In the genomic region with DNA sequence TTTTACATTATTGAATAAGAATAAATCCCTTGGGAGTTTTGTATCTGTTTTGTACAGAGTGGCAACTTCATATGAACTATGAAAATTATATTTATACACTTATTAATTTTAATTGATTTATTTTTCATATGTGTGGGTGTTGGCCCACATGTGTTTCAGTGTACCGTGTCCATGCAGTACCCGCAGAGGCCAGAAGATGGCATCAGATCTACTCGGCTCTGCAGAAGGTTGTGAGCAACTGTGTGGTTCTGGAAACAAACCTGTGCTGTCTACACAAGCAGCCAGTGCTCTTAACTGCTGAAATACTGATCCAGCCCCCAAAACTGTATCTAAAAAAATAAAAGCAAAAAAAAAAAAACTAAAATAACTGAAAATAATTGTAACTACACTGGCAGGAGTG, we compare ENCODE assay signal across 8 mouse cellular contexts. TPM values are rescaled to one million over a fixed set of nuclear protein-coding genes. Genes with fewer than 3 reads are reported as not detected.
A peak's percentile ranks its signal among the peaks of the same experiment; 100 is the strongest.
DNase-seq lines count a peak whose midpoint lies in the region; ATAC-seq and TF ChIP-seq lines count a peak whose summit lies in the region.
"Had no signal": no experiment of that assay in that cellular context is flagged by ENCODE, and none has a peak within 500 bp of the region (broad histone marks: within the 10 kb centered on the region; RNA-seq: fewer than 3 reads in every experiment).

No protein-coding gene starts in this region.

- peak; percentile 30 to 61; a peak in 3 of 4 replicates for TF ChIP-seq CTCF in CH12.LX (conservative IDR thresholded peaks at IDR 0.05 in 1 of 2, IDR thresholded peaks at IDR 0.05 in 1 of 2; ENCODE audit: low read depth in 2 of 2, low read length in 2 of 2)

- H3K27me3 ChIP-seq in CH12.LX (replicated peaks), result no peaks in the 10 kb centered on the region
- H3K27me3 ChIP-seq: liver, embryonic 15.5 days had no signal

- H3K4me2 ChIP-seq in CH12.LX (ENCODE audit: insufficient read depth, low read depth, poor library complexity, severe bottlenecking), result no peak overlapping the region
- H3K4me2 ChIP-seq: liver, embryonic 15.5 days had no signal

- DNase-seq in CH12.LX (ENCODE audit: extremely low read depth), result peak; percentile 57
- DNase-seq in NIH3T3 (ENCODE audit: low read depth), result peak; percentile 72
- peak; percentile 63 to 68 for DNase-seq in cerebellum, postnatal 36 days
- DNase-seq in gastrocnemius, postnatal 36 days, result peak; percentile 16 to 46
- DNase-seq in layer of hippocampus, postnatal 25 days (ENCODE audit: extremely low spot score in 1 of 2, low spot score in 1 of 2), result peak; percentile 37 to 80
- peak; percentile 31 to 71 for DNase-seq in spleen, postnatal 10 days (ENCODE audit: low spot score in 2 of 2)

- peak; percentile 41 for TF ChIP-seq RAD21 in CH12.LX (IDR thresholded peaks at IDR 0.05; ENCODE audit: low read depth, low read length)

- H3K36me3 ChIP-seq in CH12.LX (replicated peaks in 1 of 2; ENCODE audit: control insufficient read depth in 1 of 2, insufficient read depth in 1 of 2, low read length in 1 of 2), result no peaks in the 10 kb centered on the region
- H3K36me3 ChIP-seq: liver, embryonic 15.5 days had no signal

- ATAC-seq in megakaryocyte-erythroid progenitor cell, adult 5-6 weeks (replicated peaks; ENCODE audit: low FRiP score, low TSS enrichment, poor library complexity, severe bottlenecking), result peak; percentile 70; the same call in 1 of the 2 replicates

- H3K9ac ChIP-seq in CH12.LX (ENCODE audit: insufficient read depth, low read depth), result no peak overlapping the region
- H3K9ac ChIP-seq: liver, embryonic 15.5 days had no signal

- no peaks in the 10 kb centered on the region for H3K79me2 ChIP-seq in CH12.LX (replicated peaks; ENCODE audit: control insufficient read depth, extremely low read depth, insufficient read depth, poor library complexity, severe bottlenecking)

- dilution Hi-C loops in CH12.LX (cut with MboI; ENCODE audit: extremely low pct_ligation_motif_present, extremely low pct_unique_long_range_greater_than_20kb, low sequenced_read_pairs), result no loop called here

- H3K4me3 ChIP-seq in CH12.LX (replicated peaks in 1 of 3; ENCODE audit: low read depth in 2 of 3, low read length in 2 of 3, poor library complexity in 1 of 3), result no peak overlapping the region
- H3K4me3 ChIP-seq: liver, embryonic 15.5 days had no signal

- TF ChIP-seq POLR2A in CH12.LX (IDR thresholded peaks at IDR 0.05; ENCODE audit: low read depth, low read length), result no peak

- H3K9me3 ChIP-seq in CH12.LX (replicated peaks; ENCODE audit: low read length), result no peaks in the 10 kb centered on the region
- H3K9me3 ChIP-seq: liver, embryonic 15.5 days had no signal

- H3K4me1 ChIP-seq in CH12.LX (ENCODE audit: control insufficient read depth in 1 of 2, insufficient read depth in 2 of 2), result no peaks in the 10 kb centered on the region
- H3K4me1 ChIP-seq: liver, embryonic 15.5 days had no signal

- TF ChIP-seq EP300 in CH12.LX (IDR thresholded peaks at IDR 0.05; ENCODE audit: low read length), result no peak

- intact Hi-C loops in gastrocnemius, postnatal 36 days (cut with DNase I), result no loop called here

- in situ Hi-C loops in CH12.LX (cut with MboI; ENCODE audit: low pct_ligation_motif_present, low pct_unique_long_range_greater_than_20kb, low sequenced_read_pairs), result loop anchor here (25.0 kb wide), 1 partner anchor 231 kb away; no protein-coding TSS in a partner anchor

- H3K27ac ChIP-seq in CH12.LX (ENCODE audit: insufficient read depth, low read depth), result no peak overlapping the region
- H3K27ac ChIP-seq: liver, embryonic 15.5 days had no signal

TF ChIP-seq in CH12.LX, 34 proteins besides CTCF, POLR2A, EP300 and RAD21:
- TF ChIP-seq E2F4 (IDR thresholded peaks at IDR 0.05; ENCODE audit: insufficient replicate concordance, low read depth, low read length) (no peak), MEF2A (IDR thresholded peaks at IDR 0.05; ENCODE audit: borderline replicate concordance, low read depth, low read length) (no peak), ZC3H11A (IDR thresholded peaks at IDR 0.05; ENCODE audit: low read depth, low read length) (no peak), SMC3 (IDR thresholded peaks at IDR 0.05; ENCODE audit: low read depth, low read length) (peak; percentile 50)

RNA-seq across cellular contexts. Expression of gene Gm10477, which starts 6.7 kb away (rescaled TPM):
- not detected in 2 replicates for total RNA-seq in CH12.LX (2012; rRNA removed)
- total RNA-seq in CH12.LX (2014; rRNA removed), result not detected in 2 replicates
- polyA plus RNA-seq in CH12.LX (2012; ENCODE audit: insufficient read length, low read depth), result not detected in 2 replicates
- total RNA-seq in gastrocnemius, postnatal 36 days (2021), result not detected
- total RNA-seq in layer of hippocampus, postnatal 25 days (2021), result not detected
- total RNA-seq in megakaryocyte-erythroid progenitor cell, adult 5-6 weeks (2014; fragmentation: Nextera tagmentation), result not detected in 2 replicates
- total RNA-seq in megakaryocyte-erythroid progenitor cell, adult 5-6 weeks (2017), result not detected in 2 replicates
- polyA plus RNA-seq: liver, embryonic 15.5 days had no signal

RNA-seq across cellular contexts. Expression of gene Gm648, which starts 18.1 kb away (rescaled TPM):
- not detected in 2 replicates for total RNA-seq in CH12.LX (2012; rRNA removed)
- total RNA-seq in CH12.LX (2014; rRNA removed), result not detected in 2 replicates
- not detected in 2 replicates for polyA plus RNA-seq in CH12.LX (2012; ENCODE audit: insufficient read length, low read depth)
- not detected for total RNA-seq in gastrocnemius, postnatal 36 days (2021)
- not detected for total RNA-seq in layer of hippocampus, postnatal 25 days (2021)
- total RNA-seq in megakaryocyte-erythroid progenitor cell, adult 5-6 weeks (2014; fragmentation: Nextera tagmentation), result not detected in 2 replicates
- total RNA-seq in megakaryocyte-erythroid progenitor cell, adult 5-6 weeks (2017), result not detected in 2 replicates
- polyA plus RNA-seq: liver, embryonic 15.5 days had no signal
